Mouse (Mus musculus) stomach, embryonic 15.5 days (tissue): ENCODE results near the gene 4931408C20Rik. TPM values are rescaled to one million over a fixed set of nuclear protein-coding genes. Genes with fewer than 3 reads are reported as not detected.

ENCODE experiments used
- ATAC-seq: fragments of 200-750 bp; cut with Nextera tagmentation; 2 replicates; pipeline ENCODE4 v1.8.0; 2017; ENCODE audit warnings: low read depth, moderate number of reproducible peaks, moderate TSS enrichment; ENCODE audit not compliant: insufficient read depth, low FRiP score
- H3K27ac ChIP-seq: fragments of 300-500 bp; sonication (generic); 2 replicates; pipeline ENCODE4 v1.5.1; 2015; ENCODE audit warnings: mild to moderate bottlenecking, inconsistent platforms
- H3K27me3 ChIP-seq: fragments of 300-500 bp; sonication (generic); replicated peaks from 2 replicates; pipeline ENCODE4 v1.6.1; 2015; ENCODE audit warnings: inconsistent platforms
- H3K36me3 ChIP-seq: fragments of 300-500 bp; sonication (generic); 2 replicates; pipeline ENCODE4 v1.6.1; 2015; ENCODE audit warnings: inconsistent platforms
- H3K4me1 ChIP-seq: fragments of 300-500 bp; sonication (generic); 2 replicates; pipeline ENCODE4 v1.6.1; 2015; ENCODE audit warnings: inconsistent platforms
- H3K4me2 ChIP-seq: fragments of 300-500 bp; sonication (generic); 2 replicates; pipeline ENCODE4 v1.6.1; 2015; ENCODE audit warnings: mild to moderate bottlenecking, inconsistent platforms
- H3K4me3 ChIP-seq: fragments of 300-500 bp; sonication (generic); replicated peaks from 2 replicates; pipeline ENCODE4 v1.5.1; 2015; ENCODE audit warnings: inconsistent platforms
- H3K9ac ChIP-seq: fragments of 300-500 bp; sonication (generic); 2 replicates; pipeline ENCODE4 v1.6.1; 2015; ENCODE audit warnings: inconsistent platforms
- H3K9me3 ChIP-seq: fragments of 300-500 bp; sonication (generic); 2 replicates; pipeline ENCODE4 v1.6.1; 2016; ENCODE audit warnings: inconsistent platforms
- WGBS: fragments of 180-500 bp; shearing (Covaris S2); methylation state at CpG from one replicate; pipeline ENCODE4 v1.1.7; 2015; 5-methylcytosine and 5-hydroxymethylcytosine counted together
- polyA plus RNA-seq: library from polyadenylated mRNA; unstranded; fragments of >200 nt; fragmentation: Nextera tagmentation; extraction: Ambion mirVana; gene quantifications from 2 replicates; pipeline ENCODE4 v1.2.1, GENCODE M21; 2015

The 4931408C20Rik gene
- polyA plus RNA-seq: not detected in 2 replicates

DNA sequence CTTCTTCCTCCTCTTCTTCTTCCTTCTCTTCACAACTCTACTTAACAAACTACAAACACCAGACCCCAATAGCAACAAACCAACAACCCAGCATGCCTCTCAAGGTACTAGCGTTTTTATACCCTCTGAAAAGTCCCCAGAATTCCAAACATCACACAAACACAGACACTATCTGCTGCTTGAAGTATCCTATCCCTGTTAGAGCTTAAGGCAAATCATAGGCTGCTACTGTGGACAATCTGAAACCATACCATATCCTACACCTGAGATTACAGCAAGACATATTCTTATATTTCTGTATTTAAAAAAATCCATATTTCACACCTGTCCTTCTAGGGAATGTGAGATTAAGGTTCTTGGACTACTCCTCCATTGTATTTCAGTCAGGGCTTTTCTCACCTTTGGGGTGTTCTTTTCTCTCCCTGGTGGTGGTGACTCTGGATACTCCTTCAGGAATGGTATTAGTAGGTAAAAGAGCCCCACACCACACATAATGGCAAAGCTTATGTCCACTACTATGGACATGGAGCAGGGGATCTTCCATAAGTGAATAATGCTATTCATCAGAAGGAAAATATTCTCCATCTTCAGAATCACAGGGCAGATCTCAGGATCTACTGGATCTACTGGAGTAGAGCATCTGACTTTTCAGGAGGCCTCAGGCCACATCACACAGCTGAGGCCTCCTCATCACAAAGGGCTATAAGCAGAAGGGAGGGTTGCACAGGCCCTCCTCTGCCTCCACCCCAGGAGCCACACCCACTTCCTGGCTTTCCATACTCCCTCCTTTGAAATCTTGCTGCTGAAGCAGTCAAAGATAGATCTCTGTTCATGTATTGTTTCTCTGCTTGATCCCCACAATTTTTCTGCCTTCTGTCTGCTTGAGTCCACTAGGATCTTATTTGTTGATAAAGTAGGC, at the start of gene 4931408C20Rik:
TSS of gene 4931408C20Rik (minus strand) at position 619 of the 919 bp plus-strand sequence.
- H3K36me3 ChIP-seq: no peaks in the 10 kb centered on the region
- 27% methylated on average over 1 of the region's 1 CpGs for WGBS
- peak; percentile 80 for ATAC-seq
- no peak within 1 kb of the TSS for H3K4me3 ChIP-seq
- H3K4me2 ChIP-seq: no peak within 1 kb of the TSS
- no peaks in the 10 kb centered on the region for H3K9me3 ChIP-seq
- no peaks in the 10 kb centered on the region for H3K4me1 ChIP-seq
- H3K27me3 ChIP-seq: no peaks in the 10 kb centered on the region
- H3K9ac ChIP-seq: no peak within 1 kb of the TSS
- H3K27ac ChIP-seq: no peak within 1 kb of the TSS

DNA sequence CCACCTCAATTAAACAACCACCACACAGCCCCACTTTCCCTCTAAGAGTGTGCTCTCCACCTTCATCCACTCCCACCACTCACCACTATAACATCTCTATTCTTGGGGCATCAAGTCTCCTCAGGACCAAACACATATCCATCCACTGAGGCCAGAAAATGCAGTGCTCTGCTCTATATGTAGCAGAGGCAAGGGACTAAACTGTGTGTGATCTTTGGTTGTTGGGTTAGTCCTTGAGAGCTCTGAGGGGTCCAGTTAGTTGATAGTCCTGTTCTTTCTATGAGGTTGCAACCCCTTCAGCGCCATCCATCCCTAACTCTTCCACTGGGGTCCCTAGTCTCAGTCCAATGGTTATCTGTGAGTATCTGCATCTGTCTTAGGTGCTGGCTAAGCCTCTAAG, 666 bp upstream of the 4931408C20Rik start:
- H3K36me3 ChIP-seq: no peaks in the 10 kb centered on the region
- no peak overlapping the region for H3K4me2 ChIP-seq
- H3K9me3 ChIP-seq: no peaks in the 10 kb centered on the region
- H3K27me3 ChIP-seq: no peaks in the 10 kb centered on the region
- H3K4me1 ChIP-seq: no peaks in the 10 kb centered on the region
- no peak overlapping the region for H3K4me3 ChIP-seq
- peak; percentile 77 for ATAC-seq
- H3K27ac ChIP-seq: no peak overlapping the region
- no peak overlapping the region for H3K9ac ChIP-seq
- WGBS: 63% methylated on average over 1 of the region's 1 CpGs

- H3K9me3 ChIP-seq: no peaks in the 10 kb centered on the region
- no peaks in the 10 kb centered on the region for H3K4me1 ChIP-seq
- no peak overlapping the region for H3K27ac ChIP-seq
- no peaks in the 10 kb centered on the region for H3K36me3 ChIP-seq
- H3K4me3 ChIP-seq: no peak overlapping the region
- no peak overlapping the region for H3K4me2 ChIP-seq
- no peak overlapping the region for H3K9ac ChIP-seq
- no peaks in the 10 kb centered on the region for H3K27me3 ChIP-seq
- no peak; the same call in 1 of the 2 replicates for ATAC-seq
These were observed 1.1 kb downstream of the 4931408C20Rik start for GRCm38 (mm10) chr1:26685952-26686693.

- H3K9me3 ChIP-seq: no peaks in the 10 kb centered on the region
- 53% methylated on average over 3 of the region's 3 CpGs for WGBS
These were observed 1.9 kb downstream of the 4931408C20Rik start for GRCm38 (mm10) chr1:26685383-26685782.

GRCm38 (mm10) chr1:26649704-26650388, 37.4 kb downstream of the 4931408C20Rik start:
- H3K9ac ChIP-seq: no peak overlapping the region
- no peak for ATAC-seq
- no peaks in the 10 kb centered on the region for H3K9me3 ChIP-seq
- H3K4me3 ChIP-seq: no peak overlapping the region
- no peaks in the 10 kb centered on the region for H3K27me3 ChIP-seq
- WGBS: 59% methylated on average over 1 of the region's 1 CpGs
- H3K4me1 ChIP-seq: no peaks in the 10 kb centered on the region
- no peak overlapping the region for H3K27ac ChIP-seq
- H3K4me2 ChIP-seq: no peak overlapping the region
- H3K36me3 ChIP-seq: no peaks in the 10 kb centered on the region

More at GRCm38 (mm10) chr1:26685383-26685782, 1.9 kb downstream of the 4931408C20Rik start:
- Histone ChIP-seq H3K4me3 (no peak overlapping the region), H3K27ac (no peak overlapping the region), H3K9ac (no peak overlapping the region), H3K27me3 (no peaks in the 10 kb centered on the region), H3K4me1 (no peaks in the 10 kb centered on the region), H3K36me3 (no peaks in the 10 kb centered on the region), H3K4me2 (no peak overlapping the region)
- ATAC-seq: no peak

DNA sequence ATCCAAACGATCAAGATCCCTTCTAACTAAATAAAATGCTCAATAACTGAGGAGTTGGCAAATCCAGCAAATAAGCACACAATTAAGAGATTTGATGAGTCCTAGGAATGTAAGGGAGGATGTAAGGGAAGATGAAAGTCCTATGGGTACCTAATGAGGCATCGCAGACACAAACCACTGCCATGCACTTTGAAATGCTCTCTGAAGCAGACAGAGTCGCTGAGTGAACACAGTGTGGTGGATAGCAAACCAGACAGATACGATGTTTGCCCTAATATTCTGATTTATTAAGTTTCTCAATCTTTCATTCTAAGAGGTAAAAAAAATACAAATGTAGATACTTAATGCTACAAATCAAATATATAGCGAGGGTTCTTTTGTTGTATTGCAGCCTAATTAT, 51.2 kb downstream of the 4931408C20Rik start:
- Histone ChIP-seq H3K4me1 (no peaks in the 10 kb centered on the region), H3K27ac (no peak overlapping the region), H3K4me3 (no peak overlapping the region), H3K36me3 (no peaks in the 10 kb centered on the region), H3K9ac (no peak overlapping the region), H3K9me3 (no peaks in the 10 kb centered on the region), H3K4me2 (no peak overlapping the region), H3K27me3 (no peaks in the 10 kb centered on the region)
- WGBS: 86% methylated on average over 5 of the region's 5 CpGs
- no peak for ATAC-seq
